Mouse (Mus musculus) lung, adult 2 months (tissue): ENCODE measurements around the gene Six4. TPM values are rescaled to one million over a fixed set of nuclear protein-coding genes. Genes with fewer than 3 reads are reported as not detected.

Source experiments
- DNase-seq: peaks from one replicate; pipeline ENCODE4 v3.0.0; 2022
- H3K4me1 ChIP-seq: fragments of 200-500 bp; 2 replicates; pipeline ENCODE4 v1.6.1; 2011; ENCODE audit warnings: low read length; ENCODE audit not compliant: control insufficient read depth, insufficient read depth
- H3K4me3 ChIP-seq: fragments of 200-500 bp; replicated peaks from 2 replicates; pipeline ENCODE3; 2011; ENCODE audit warnings: low read depth, mild to moderate bottlenecking, control low read depth, low read length; ENCODE audit errors: extremely low read depth
- CTCF ChIP-seq: fragments of 200-500 bp; IDR thresholded peaks from 2 replicates; pipeline ENCODE4 v1.5.1; 2011; ENCODE audit warnings: mild to moderate bottlenecking, low read length, control low read depth; ENCODE audit not compliant: insufficient read depth
- POLR2A ChIP-seq: fragments of 200-500 bp; IDR thresholded peaks from 2 replicates; pipeline ENCODE4 v1.6.1; 2011; ENCODE audit warnings: low read depth, mild to moderate bottlenecking, control low read depth, low read length, borderline replicate concordance; ENCODE audit errors: extremely low read depth
- WGBS: fragments of 180-500 bp; shearing (Covaris S2); methylation state at CpG from one replicate; pipeline ENCODE4 v1.1.7; 2018; 5-methylcytosine and 5-hydroxymethylcytosine counted together
- polyA plus RNA-seq: library from polyadenylated mRNA; depleted of rRNA; stranded (reverse); fragments of >200 nt; gene quantifications from 2 replicates; pipeline ENCODE4 v1.2.3, GENCODE M21; 2012; rRNA removed

Gene Six4
- polyA plus RNA-seq, 1 experiment = 2.6 TPM

- Histone ChIP-seq H3K4me1 (no peaks in the 10 kb centered on the region), H3K4me3 (no peak overlapping the region)
- no peak for DNase-seq
- WGBS = 46% methylated on average over 15 of the region's 15 CpGs
- no peak for TF ChIP-seq POLR2A
- TF ChIP-seq CTCF = no peak
Measured at GRCm38 (mm10) chr12:73054576-73055185, 58.6 kb downstream of the Six4 start.

GRCm38 (mm10) chr12:73053668-73054241 lies 59.5 kb downstream of the Six4 start, which contains the start of gene Six1:
Gene Six1, minus strand, starts transcription at chr12:73053887.
- DNase-seq = peak; percentile 71
- 2% methylated on average over 42 of the region's 42 CpGs for WGBS
- Histone ChIP-seq H3K4me3 (peak within 1 kb of the TSS; percentile 62), H3K4me1 (no peaks in the 10 kb centered on the region)
- TF ChIP-seq CTCF (peak; percentile 26; the same call in 1 of the 2 replicates), POLR2A (no peak)

GRCm38 (mm10) chr12:73052651-73053591 lies 60.3 kb downstream of the Six4 start:
- Histone ChIP-seq H3K4me3 (peak overlapping the region; percentile 4), H3K4me1 (no peaks in the 10 kb centered on the region)
- TF ChIP-seq CTCF (no peak), POLR2A (no peak)
- no peak for DNase-seq
- 28% methylated on average over 34 of the region's 34 CpGs for WGBS

- Histone ChIP-seq H3K4me1 (no peaks in the 10 kb centered on the region), H3K4me3 (no peak overlapping the region)
- TF ChIP-seq POLR2A = no peak
- TF ChIP-seq CTCF = no peak
- no peak for DNase-seq
- 24% methylated on average over 19 of the region's 19 CpGs for WGBS
Measured at GRCm38 (mm10) chr12:73052036-73052650, 61.1 kb downstream of the Six4 start.

GRCm38 (mm10) chr12:73050811-73051580 lies 62.3 kb downstream of the Six4 start:
- Histone ChIP-seq H3K4me3 (no peak overlapping the region), H3K4me1 (peaks cover 4% of the 10 kb centered on the region; the same call in 1 of the 2 replicates)
- no peak for TF ChIP-seq POLR2A
- no peak for TF ChIP-seq CTCF
- 9% methylated on average over 15 of the region's 15 CpGs for WGBS
- no peak for DNase-seq

GRCm38 (mm10) chr12:73050305-73050704 lies 63.0 kb downstream of the Six4 start:
- 4% methylated on average over 13 of the region's 13 CpGs for WGBS
- DNase-seq = no peak
- TF ChIP-seq CTCF = no peak
- no peak for TF ChIP-seq POLR2A
- Histone ChIP-seq H3K4me3 (no peak overlapping the region), H3K4me1 (peaks cover 4% of the 10 kb centered on the region; the same call in 1 of the 2 replicates)

Other genes with a start within 250 kb of the Six4 start
- gene Six6, start 173.6 kb downstream of the Six4 start, polyA plus RNA-seq = not detected in 2 replicates
- gene 4930447C04Rik, start 172.7 kb downstream of the Six4 start, polyA plus RNA-seq = not detected in 2 replicates
- gene Six1, start 59.6 kb downstream of the Six4 start, polyA plus RNA-seq = 3.0 and 3.6 TPM in 2 replicates
- 3.5 and 6.4 TPM in 2 replicates for gene Mnat1, start 10.3 kb upstream of the Six4 start, polyA plus RNA-seq
- gene Trmt5, start 173.3 kb upstream of the Six4 start, polyA plus RNA-seq = 2.0 and 4.0 TPM in 2 replicates
- gene Slc38a6, start 173.3 kb upstream of the Six4 start, polyA plus RNA-seq = 17.5 and 24.9 TPM in 2 replicates